Mouse (Mus musculus): ENCODE results near the gene Itih4.
A peak's percentile ranks its signal among the peaks of the same experiment; 100 is the strongest.

Itih4 gene

DNA sequence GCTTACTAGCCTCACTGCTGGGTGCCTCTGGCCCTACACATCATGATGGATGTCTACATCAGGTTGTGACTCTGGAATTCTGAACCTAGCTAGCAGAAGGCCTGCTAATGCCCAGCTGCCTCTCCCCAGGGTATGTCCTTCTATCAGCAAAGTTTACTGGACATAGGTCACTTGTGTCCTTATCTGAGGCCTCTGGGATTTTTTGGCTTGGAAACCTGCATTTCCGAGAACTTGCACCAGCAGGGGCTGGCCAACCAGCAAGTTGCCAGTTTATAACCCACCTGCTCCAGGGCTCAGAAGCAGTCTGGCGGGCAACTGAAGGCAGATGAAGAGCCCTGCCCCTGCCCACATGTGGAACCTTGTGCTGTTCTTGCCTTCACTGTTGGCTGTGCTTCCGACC is at the start of gene Itih4:
Gene Itih4, plus strand, starts transcription at position 273 of the 400 bp plus-strand sequence.
- no peak for DNase-seq (ENCODE audit: low spot score)

DNA sequence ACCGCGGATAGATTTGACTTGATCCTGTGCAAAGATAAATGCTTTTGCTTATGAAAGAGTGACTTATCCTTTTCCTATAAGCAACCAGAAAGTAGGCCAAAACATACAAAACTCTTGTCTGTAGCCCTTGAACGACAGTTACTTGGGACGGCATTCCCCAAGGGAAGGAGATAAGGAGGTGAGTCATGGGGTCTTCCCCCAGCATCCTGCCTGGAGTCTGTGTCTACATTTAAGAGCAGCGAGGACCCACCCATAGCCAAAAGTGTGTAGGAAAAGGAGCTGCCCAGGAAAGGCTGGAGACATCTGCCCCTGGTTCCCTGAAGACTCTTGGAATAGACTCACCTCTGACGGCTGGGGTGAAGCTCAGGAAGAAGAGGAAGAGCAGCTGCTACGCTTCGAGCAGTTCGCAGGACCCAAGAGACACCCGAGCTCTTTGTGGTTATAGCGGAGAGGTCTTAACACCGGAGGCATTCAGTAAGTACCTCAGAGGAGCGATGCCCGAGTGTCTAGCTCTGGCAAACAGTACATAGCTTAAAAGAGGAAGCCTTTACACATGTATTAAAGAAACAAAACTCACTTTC is 48.8 kb upstream of the Itih4 start:
- DNase-seq (ENCODE audit: low spot score), result no peak

- no peak for DNase-seq (ENCODE audit: low spot score)
Measured at GRCm38 (mm10) chr14:30843701-30844100, 42.6 kb upstream of the Itih4 start.

- DNase-seq (ENCODE audit: low spot score), result no peak
Measured at GRCm38 (mm10) chr14:30850504-30850903, 35.8 kb upstream of the Itih4 start.

- no peak for DNase-seq (ENCODE audit: low spot score)
Measured at GRCm38 (mm10) chr14:30852325-30852724, 34.0 kb upstream of the Itih4 start.

GRCm38 (mm10) chr14:30855316-30855715 is 31.0 kb upstream of the Itih4 start:
- DNase-seq (ENCODE audit: low spot score), result no peak

GRCm38 (mm10) chr14:30856885-30857507 is 29.3 kb upstream of the Itih4 start:
- no peak for DNase-seq (ENCODE audit: low spot score)

GRCm38 (mm10) chr14:30857990-30858389 is 28.3 kb upstream of the Itih4 start:
- DNase-seq (ENCODE audit: low spot score), result no peak

DNA sequence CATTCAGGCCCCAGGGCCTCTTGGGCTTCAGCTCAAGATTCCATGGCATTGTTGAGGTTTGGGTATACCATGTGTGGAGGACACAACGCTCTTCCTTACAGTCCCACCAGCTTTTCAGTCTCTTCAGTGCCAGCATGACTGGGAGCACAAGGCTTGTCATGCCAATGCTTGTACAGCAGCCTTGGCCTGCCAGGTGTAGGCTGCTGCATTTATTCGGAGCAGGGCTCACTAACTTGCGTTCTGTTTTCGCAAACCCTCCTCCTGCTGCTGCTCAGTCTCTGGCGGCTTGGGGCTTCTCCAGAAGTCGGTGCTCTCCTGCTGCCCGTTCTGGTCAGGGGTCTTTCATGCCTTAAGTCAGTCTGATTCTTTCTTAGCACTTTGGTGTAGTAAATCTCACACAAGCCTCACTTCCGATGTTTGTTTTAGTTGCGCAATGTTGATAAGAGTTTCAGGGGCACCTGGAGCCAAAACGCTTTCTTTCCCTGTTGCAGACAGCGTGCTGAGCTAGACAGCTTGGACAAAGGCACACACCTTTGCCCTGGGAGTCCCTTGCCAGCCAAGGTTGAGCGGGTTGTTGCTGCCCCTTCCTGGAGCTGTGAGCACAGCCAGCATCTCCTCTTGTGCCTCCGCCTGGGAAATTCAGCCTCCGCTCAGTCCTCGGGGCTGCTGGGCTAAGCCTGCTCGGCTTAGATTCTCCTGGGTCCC is 24.7 kb upstream of the Itih4 start:
- no peak for DNase-seq (ENCODE audit: low spot score)

- no peak for DNase-seq (ENCODE audit: low spot score)
Measured at GRCm38 (mm10) chr14:30862368-30862767, 23.9 kb upstream of the Itih4 start.

- peak; percentile 35 for DNase-seq (ENCODE audit: low spot score)
Measured at GRCm38 (mm10) chr14:30865311-30865710, 21.0 kb upstream of the Itih4 start.

GRCm38 (mm10) chr14:30867042-30867441 is 19.2 kb upstream of the Itih4 start:
- peak; percentile 90 for DNase-seq (ENCODE audit: low spot score)

DNA sequence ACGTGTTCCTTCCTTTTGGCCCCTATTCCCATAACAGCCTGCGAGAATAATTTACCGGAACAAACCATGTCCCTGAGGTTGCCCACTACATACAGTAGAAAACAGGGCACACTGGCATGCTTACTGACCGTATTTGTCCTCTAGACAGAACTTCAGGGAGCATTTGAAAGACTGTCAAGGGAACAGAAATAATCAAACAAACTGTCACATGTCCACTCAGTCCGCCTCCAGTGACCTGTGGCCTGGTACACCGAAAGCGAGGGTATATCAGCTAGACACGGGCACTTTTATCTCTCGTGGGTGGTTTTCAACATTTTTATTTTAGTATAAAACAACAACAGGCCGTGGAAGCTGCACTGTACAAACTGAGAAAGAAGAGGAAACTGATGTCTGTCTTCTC is 17.4 kb upstream of the Itih4 start:
- DNase-seq (ENCODE audit: low spot score), result no peak

- DNase-seq (ENCODE audit: low spot score), result no peak
Measured at GRCm38 (mm10) chr14:30869391-30869801, 16.9 kb upstream of the Itih4 start.

DNA sequence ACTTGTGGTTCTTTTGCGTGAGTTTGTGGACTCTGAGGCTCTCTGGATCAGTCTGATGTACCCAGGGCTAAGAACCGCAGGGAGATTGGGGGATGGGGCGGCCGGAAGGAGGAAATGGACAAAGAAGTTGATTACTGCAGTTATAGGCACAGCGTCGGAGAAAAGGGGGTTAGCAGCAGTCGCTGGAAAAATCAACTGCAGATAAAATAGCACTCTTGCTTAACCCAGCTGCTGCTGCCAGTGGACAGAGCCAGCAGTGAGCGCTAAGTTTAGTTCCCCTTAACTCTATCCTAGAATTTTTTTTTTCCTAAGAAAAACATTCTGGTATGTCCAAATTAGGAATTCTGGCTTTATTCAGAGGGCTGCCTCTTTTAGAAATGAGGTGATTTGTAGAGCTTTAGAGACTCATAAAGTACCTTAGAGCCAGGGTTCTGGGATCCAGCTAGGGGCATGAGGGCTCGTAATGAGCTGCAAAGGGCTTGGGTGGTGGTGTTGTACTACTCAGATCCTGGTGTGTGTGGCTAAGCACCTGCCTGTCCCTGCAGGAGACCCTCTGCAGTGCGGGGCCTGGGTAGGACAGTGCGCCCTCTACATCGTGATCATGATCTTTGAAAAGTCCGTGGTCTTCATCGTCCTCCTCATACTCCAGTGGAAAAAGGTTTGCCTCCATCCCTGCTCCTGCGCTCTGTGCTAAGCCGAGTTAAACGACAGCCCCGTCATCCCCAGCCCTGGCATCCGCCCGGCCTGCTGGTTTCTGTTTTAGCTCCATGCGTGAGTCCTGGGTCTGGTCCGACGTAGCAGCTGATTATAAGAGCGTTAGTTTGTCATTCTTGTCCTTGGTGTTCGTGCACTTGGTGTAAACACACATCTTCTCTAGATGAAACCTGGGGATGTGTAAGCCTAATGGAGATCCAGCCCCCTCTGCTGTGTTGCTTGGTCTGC is 15.8 kb upstream of the Itih4 start:
- no peak for DNase-seq (ENCODE audit: low spot score)

GRCm38 (mm10) chr14:30874095-30874700 is 12.1 kb upstream of the Itih4 start:
- no peak for DNase-seq (ENCODE audit: low spot score)

DNA sequence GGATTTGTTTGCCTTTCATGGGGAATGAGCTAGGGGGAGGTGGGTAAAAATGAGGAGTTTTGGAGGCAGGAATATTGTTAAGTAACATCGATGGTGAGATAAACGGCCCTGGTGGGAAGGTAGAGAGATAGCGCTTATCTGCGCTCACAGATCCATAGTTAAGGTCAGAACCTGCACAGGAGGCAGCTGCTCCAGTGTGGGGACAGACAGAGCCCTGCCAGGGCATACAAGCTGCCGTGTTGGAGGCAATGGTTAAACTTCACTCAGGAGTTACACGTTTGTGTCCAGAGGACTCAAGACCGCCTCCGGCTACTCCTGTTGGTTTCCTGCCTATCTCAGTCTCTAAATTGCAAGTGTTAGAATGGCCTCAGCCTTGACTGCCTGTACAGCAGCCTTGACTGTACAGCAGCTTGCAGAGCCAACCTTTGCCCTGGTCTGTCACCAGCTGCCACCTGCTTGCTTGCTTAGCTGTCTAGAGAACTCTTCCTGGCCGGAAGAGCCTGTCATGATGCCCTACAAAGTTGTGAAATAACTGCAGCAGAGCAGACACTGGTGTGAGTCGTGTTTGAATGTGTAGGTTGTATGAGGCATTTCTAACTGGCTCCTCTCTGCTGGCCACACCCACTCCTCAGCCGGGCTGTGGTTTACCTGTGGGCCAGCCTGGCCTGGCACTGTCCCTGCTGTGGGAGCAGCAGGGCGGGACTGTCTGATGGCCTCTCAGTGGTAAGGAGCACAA is 11.0 kb upstream of the Itih4 start:
- no peak for DNase-seq (ENCODE audit: low spot score)

DNA sequence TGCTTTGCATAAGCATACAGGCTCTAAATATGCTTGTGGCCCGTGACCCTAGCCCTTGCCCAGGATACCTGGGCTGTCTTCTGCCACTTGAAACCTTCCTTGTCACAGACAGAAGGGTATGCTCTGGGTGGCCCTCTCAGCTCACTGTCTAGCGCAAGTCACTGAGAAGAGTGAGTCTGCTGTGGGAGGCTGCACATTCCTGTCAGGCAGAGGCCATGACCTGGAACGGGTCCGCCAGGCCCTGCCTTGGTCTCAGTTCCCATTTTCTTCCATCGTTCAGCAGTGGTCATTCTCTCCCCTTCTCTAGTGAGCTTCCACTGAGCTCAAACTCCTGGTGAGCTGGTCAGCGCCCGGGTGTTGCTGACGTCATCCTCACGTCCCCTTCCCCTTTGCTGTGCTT is 10.3 kb upstream of the Itih4 start:
- DNase-seq (ENCODE audit: low spot score), result no peak

DNA sequence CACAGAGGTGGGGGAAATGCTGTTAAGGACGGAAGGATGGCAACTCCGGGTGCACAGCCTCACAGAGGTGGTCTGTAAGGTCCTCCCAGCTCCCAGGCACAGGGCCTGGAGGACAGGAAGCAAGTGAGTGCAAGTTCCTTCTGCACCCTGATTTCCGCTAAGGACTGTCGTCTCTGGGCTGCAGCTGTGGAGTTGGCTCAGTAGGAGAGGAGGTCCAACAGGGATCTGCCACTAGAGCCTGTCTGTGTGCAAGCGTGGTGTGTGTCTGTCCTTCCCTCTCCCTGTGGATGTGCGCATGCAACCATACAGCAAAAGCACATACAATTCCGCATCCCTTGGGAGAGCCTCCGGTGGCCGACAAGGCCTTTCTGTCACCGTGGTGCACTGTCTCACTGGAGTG is 9.8 kb upstream of the Itih4 start:
- no peak for DNase-seq (ENCODE audit: low spot score)

DNA sequence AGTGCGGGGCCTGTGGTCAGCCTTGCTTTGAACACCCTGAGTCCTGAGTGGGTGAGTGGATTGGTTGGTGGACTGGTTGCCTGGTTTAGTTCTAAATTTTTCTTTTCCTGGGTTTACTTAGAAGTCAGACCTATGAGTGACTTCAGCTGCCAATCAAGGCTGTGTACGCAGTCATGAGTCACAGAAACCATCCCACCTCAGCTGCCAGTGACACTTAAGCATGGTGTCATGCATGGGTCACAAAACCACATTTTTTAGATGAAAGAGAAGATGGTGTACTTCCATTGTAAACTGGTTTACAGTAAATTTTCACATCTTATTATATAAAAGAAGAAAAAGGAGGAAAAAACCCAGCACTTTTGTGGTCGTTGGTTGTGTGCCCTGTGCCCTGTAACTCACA is 8.4 kb upstream of the Itih4 start:
- no peak for DNase-seq (ENCODE audit: low spot score)

- no peak for DNase-seq (ENCODE audit: low spot score)
Measured at GRCm38 (mm10) chr14:30878958-30879571, 7.2 kb upstream of the Itih4 start, which contains the start of gene Mustn1. Gene Mustn1, plus strand, starts transcription at chr14:30879200.
